Mouse (Mus musculus) T-helper 17 cell (primary cell): Measurements from ENCODE around the gene Prrt1.

Source experiments
- in situ Hi-C, 2 experiments: fragments of 300-600 bp; cut with MboI, MseI; formaldehyde crosslinking; loops; 1 replicate in 1 of 2; 2 replicates in 1 of 2; pipeline ENCODE4 v1.15.1; 2025; ENCODE audit warnings: high pct_unique_total_duplicates in 2 of 2

The Prrt1 gene

GRCm38 (mm10) chr17:34629221-34629751 lies at the start of gene Prrt1:
Gene Prrt1, plus strand, starts transcription at chr17:34629533.
- in situ Hi-C loops: no loop called here

DNA sequence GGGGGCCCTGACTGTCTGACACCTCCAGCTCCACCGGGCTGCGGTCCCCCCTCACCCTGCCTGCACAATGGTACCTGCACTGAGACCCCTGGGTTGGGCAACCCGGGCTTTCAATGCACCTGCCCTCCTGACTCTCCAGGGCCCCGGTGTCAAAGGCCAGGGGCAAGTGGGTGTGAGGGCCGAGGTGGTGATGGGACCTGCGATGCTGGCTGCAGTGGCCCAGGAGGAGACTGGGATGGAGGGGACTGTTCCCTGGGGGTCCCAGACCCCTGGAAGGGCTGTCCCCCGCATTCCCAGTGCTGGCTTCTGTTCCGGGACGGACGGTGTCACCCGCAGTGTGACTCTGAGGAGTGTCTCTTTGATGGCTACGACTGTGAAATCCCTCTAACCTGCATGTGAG lies 46.8 kb upstream of the Prrt1 start:
- in situ Hi-C loops: loop anchor here in 1 of 2 experiments (25.0 kb wide), 1 partner anchor 1680 kb away; the partner anchor contains the start of genes Rpp21 and Trim39

GRCm38 (mm10) chr17:34583397-34583796 lies 45.9 kb upstream of the Prrt1 start:
- in situ Hi-C loops: loop anchor here in 1 of 2 experiments (25.0 kb wide), 1 partner anchor 1679 kb away; the partner anchor contains the start of genes Rpp21 and Trim39

DNA sequence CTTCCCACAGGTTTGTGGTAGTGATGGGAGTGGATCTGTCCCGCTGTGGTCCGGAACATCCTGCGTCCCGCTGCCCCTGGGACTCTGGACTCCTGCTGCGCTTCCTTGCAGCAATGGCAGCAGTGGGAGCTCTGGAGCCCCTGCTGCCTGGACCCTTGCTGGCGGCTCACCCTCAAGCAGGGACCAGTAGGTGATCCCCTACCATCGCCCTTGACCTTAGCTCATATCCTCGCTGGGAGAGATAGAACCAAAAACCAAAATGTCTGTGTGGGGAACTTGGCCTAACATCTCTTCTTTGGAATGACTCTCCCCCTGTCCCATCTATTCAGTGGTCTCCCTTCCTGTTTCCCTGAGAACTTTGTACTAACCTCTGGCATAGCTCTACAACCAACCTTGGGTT lies 45.5 kb upstream of the Prrt1 start:
- in situ Hi-C loops: loop anchor here in 1 of 2 experiments (25.0 kb wide), 1 partner anchor 1678 kb away; the partner anchor contains the start of genes Rpp21 and Trim39

DNA sequence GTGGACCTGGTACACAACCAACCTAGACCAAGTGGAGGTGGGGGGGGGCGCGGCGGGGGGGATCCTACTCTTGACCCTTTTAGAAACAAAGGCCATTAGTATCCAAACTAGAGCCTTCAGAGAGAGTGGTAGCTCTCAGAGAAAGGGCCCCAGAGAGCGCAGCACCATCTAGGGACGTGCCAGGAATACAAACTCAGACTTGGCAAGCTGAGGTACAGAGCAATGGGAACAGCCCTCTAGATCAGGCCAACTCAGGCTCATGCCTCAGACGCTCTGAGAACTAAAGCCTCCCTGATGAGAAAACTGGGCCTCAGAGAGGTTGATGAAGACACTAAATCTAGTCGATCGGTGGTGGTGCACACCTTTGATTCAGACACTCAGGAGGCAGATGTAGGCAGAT lies 44.2 kb upstream of the Prrt1 start:
- in situ Hi-C loops: loop anchor here in 1 of 2 experiments (25.0 kb wide), 1 partner anchor 1677 kb away; the partner anchor contains the start of genes Rpp21 and Trim39

DNA sequence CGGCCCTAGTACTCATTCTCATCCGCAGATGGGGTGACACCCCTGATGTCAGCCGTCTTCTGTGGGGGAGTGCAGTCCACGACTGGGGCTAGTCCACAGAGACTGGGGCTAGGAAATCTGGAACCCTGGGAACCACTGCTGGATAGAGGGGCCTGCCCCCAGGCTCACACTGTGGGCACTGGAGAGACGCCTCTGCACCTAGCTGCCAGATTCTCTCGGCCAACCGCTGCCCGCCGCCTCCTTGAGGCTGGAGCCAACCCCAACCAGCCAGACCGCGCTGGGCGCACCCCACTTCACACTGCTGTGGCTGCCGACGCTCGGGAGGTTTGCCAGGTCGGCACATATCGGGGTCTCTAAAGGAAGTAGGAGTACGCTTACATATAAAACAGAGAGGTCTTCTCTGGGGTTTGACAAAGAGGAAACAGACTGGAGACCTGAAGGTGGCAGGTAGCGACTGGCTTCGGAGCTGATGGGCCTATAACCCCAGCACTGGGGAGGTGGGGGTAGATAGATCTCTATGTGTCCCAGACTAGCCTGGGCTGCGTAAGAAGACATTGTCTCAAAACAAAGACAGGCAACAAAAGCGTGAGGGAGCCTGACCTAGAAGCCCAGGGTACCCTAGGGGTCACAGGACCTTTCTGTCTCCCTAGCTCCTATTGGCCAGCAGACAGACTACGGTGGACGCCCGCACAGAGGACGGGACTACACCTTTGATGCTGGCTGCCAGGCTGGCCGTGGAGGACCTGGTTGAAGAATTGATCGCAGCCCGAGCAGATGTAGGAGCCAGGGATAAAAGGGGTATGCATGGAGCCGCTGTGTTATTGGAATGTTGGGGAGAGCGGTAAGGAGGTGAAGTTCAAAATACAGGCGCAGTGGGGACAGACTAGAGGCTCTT lies 43.2 kb upstream of the Prrt1 start:
- in situ Hi-C loops: loop anchor here in 1 of 2 experiments (25.0 kb wide), 1 partner anchor 1676 kb away; the partner anchor contains the start of genes Rpp21 and Trim39

- in situ Hi-C loops: loop anchor here in 1 of 2 experiments (25.0 kb wide), 1 partner anchor 1675 kb away; the partner anchor contains the start of genes Rpp21 and Trim39
Measured at GRCm38 (mm10) chr17:34586796-34587422, 42.4 kb upstream of the Prrt1 start.

DNA sequence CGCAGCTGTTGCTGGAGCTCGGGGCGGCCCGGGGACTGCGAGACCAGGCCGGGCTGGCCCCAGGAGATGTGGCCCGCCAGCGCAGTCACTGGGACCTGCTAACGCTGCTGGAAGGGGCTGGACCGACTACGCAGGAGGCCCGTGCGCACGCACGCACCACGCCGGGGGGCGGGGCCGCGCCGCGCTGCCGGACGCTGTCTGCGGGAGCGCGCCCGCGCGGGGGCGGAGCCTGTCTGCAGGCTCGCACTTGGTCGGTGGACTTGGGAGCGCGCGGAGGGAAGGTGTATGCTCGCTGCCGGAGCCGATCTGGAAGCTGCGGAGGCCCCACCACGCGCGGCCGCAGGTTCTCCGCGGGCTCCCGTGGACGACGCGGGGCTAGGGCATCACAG lies 41.9 kb upstream of the Prrt1 start:
- in situ Hi-C loops: loop anchor here in 1 of 2 experiments (25.0 kb wide), 1 partner anchor 1675 kb away; the partner anchor contains the start of genes Rpp21 and Trim39

GRCm38 (mm10) chr17:34587814-34588213 lies 41.5 kb upstream of the Prrt1 start:
- in situ Hi-C loops: loop anchor here in 1 of 2 experiments (25.0 kb wide), 1 partner anchor 1674 kb away; the partner anchor contains the start of genes Rpp21 and Trim39

- in situ Hi-C loops: loop anchor here in 1 of 2 experiments (25.0 kb wide), 1 partner anchor 1674 kb away; the partner anchor contains the start of genes Rpp21 and Trim39
Measured at GRCm38 (mm10) chr17:34588767-34589166, 40.6 kb upstream of the Prrt1 start.

DNA sequence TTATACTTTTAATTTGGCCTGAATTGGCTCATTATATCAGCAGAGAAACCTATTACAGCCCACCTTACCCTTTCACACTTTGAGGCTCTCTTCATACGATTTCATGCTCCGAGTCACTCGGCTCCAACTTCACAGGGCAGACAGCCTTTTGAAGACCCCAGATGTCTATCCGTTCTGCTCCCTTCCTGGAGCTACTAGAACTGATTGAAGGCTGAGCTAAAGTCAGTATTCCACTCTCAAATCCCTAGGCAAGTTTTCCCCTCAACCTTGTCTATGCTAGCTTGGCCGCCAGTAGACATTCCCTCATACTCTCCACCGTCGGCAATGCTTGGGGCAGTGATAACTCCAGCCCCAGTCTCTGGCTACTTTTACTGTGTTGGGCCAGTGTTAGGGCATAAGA lies 40.1 kb upstream of the Prrt1 start:
- in situ Hi-C loops: loop anchor here in 1 of 2 experiments (25.0 kb wide), 1 partner anchor 1673 kb away; the partner anchor contains the start of genes Rpp21 and Trim39

GRCm38 (mm10) chr17:34589681-34590101 lies 39.6 kb upstream of the Prrt1 start, which contains the start of gene Gpsm3:
Gene Gpsm3, plus strand, starts transcription at chr17:34589806.
- in situ Hi-C loops: loop anchor here in 1 of 2 experiments (25.0 kb wide), 1 partner anchor 1673 kb away; the partner anchor contains the start of genes Rpp21 and Trim39

DNA sequence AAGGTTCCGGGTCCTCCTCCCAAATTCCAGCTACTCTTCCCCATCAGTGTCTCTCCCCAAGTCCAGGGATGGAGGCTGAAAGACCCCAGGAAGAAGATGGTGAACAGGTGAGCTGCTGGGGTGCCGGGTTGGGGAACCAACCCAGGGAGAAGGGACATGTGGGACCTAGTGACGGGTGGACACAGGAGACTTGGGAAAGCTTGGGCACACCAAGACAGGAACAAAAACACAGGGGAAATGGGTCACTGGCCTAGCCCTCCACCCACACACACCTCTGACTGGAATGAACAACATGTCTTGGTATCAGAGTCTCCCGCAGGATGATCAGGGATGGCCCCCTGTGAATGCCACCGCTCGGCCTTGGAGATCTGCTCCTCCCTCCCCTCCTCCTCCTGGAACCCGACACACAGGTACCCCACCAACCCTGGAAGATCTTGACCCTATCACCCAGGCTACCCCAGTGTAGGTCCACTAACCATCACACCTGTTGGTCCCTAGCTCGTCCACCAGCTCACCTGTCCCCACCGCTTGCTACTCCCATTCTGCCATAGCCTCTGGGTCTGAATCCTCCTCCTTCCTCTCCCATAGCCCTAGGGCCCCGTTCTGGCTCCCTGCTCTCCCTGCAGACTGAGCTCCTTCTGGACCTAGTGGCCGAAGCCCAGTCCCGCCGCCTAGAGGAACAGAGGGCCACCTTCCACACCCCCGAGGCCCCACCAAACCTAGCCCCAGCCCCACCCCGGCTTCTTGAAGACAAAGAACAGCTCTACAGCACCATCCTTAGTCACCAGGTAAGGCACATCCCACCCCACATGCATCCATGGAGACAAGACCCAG lies 39.0 kb upstream of the Prrt1 start:
- in situ Hi-C loops: loop anchor here in 1 of 2 experiments (25.0 kb wide), 1 partner anchor 1672 kb away; the partner anchor contains the start of genes Rpp21 and Trim39

GRCm38 (mm10) chr17:34591029-34591993 lies 38.0 kb upstream of the Prrt1 start, which contains the start of gene Pbx2:
Gene Pbx2, plus strand, starts transcription at chr17:34591266.
- in situ Hi-C loops: loop anchor here in 1 of 2 experiments (25.0 kb wide), 1 partner anchor 1671 kb away; the partner anchor contains the start of genes Rpp21 and Trim39

- in situ Hi-C loops: loop anchor here in 1 of 2 experiments (25.0 kb wide), 1 partner anchor 1670 kb away; the partner anchor contains the start of genes Rpp21 and Trim39
Measured at GRCm38 (mm10) chr17:34591994-34592375, 37.3 kb upstream of the Prrt1 start.

GRCm38 (mm10) chr17:34592581-34593549 lies 36.5 kb upstream of the Prrt1 start:
- in situ Hi-C loops: loop anchor here in 1 of 2 experiments (25.0 kb wide), 1 partner anchor 1669 kb away; the partner anchor contains the start of genes Rpp21 and Trim39
